Mouse (Mus musculus): ENCODE results near the gene Olfr49. TPM values are rescaled to one million over a fixed set of nuclear protein-coding genes. Genes with fewer than 3 reads are reported as not detected.

The Olfr49 gene
- total RNA-seq, 1 experiment = not detected

DNA sequence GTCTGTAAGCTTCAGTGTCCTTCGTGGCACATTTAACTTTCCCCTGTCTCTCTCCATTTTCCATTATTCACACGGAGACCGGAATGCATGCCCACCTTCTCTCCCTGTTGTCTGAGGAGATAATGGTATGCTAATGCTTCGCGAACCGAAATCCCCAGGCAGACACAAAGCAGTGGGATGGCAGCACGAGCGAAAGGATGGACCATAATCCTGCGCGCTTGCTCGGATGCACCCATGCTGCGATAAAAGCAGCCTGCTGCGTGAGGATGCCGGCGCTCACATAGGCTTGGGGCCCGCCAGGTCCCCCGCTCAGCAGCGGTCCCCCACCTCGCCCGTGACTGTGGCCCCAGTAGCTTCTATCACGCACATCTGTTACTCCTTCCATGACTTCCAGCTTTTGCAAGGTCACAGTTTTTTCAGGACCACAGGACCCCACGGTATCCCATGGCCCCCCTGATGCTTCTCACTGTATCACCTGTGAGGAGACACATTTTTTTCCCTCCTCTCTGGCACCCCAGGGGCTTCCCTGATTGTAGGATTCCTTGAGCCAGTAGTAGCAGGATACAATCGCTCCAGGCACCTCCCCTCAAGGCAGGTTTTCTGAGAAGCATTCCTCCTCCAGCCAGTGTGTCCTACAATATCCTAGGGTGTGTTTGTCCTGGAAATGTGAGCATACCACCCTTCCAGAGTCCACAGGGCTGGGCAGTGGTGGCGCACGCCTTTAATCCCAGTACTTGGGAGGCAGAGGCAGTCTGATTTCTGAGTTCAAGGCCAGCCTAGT, 55.6 kb downstream of the Olfr49 start:
- no peak for TF ChIP-seq HCFC1 (IDR thresholded peaks at IDR 0.05; ENCODE audit: borderline replicate concordance, insufficient read depth, low read length)
- TF ChIP-seq ZC3H11A (IDR thresholded peaks at IDR 0.05; ENCODE audit: borderline replicate concordance, low read depth, low read length) = no peak
- TF ChIP-seq CHD2 (IDR thresholded peaks at IDR 0.05; ENCODE audit: low read depth, low read length) = no peak
- no peak for TF ChIP-seq MAFK (IDR thresholded peaks at IDR 0.05; ENCODE audit: insufficient read depth, low read depth, low read length)
- TF ChIP-seq ZNF384 (IDR thresholded peaks at IDR 0.05; ENCODE audit: low read depth, low read length) = no peak
- Histone ChIP-seq H3K4me1 (ENCODE audit: control insufficient read depth in 2 of 2, insufficient read depth in 2 of 2, low read length in 2 of 2, poor library complexity in 1 of 2) (peaks cover 7 to 26% of the 10 kb centered on the region in 2 experiments; a peak in 3 of 4 replicates), H3K4me3 (ENCODE audit: insufficient read depth in 1 of 2, low read depth in 1 of 2, low read length in 2 of 2, poor library complexity in 1 of 2, severe bottlenecking in 1 of 2) (peak overlapping the region; percentile 35 to 46; a peak in 2 of 4 replicates), H3K27ac (ENCODE audit: insufficient read depth, low read depth, low read length, poor library complexity, severe bottlenecking) (no peak overlapping the region), H3K9ac (ENCODE audit: insufficient read depth, low read depth, low read length, poor library complexity, severe bottlenecking) (peak overlapping the region; percentile 25; the same call in 1 of the 2 replicates), H3K9me3 (ENCODE audit: control insufficient read depth, insufficient read depth, low read depth, low read length) (no peaks in the 10 kb centered on the region), H3K36me3 (ENCODE audit: control insufficient read depth, insufficient read depth, low read length, poor library complexity, severe bottlenecking) (no peaks in the 10 kb centered on the region)
- in situ Hi-C loops (cut with MboI; ENCODE audit: low sequenced_read_pairs in 2 of 2, unreplicated experiment in 2 of 2) = loop anchor here in 1 of 2 experiments (10.0 kb wide), 1 partner anchor 164 kb away; no protein-coding TSS in a partner anchor
- DNase-seq (ENCODE audit: low read depth, low spot score) = no peak

DNA sequence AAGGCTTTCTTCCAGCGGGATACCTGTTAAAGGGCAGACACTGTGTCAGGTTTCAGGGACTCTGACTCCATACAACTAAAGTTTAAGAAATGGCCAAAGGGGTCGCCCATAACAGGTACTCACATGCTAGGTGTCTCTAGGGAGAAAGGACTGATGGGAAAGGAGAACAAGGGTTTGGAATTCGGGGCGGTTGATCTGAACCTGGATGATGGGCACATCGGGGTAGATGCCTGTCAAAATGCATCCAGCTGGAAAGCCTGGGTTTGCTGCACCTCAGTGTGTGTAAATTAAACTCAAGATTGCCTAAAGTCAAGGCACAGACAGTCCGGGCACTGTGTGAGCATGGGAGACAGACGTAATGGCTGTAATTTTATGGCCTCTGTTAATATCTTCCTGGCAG, 56.2 kb downstream of the Olfr49 start:
- DNase-seq (ENCODE audit: low read depth, low spot score) = no peak
- TF ChIP-seq CHD2 (IDR thresholded peaks at IDR 0.05; ENCODE audit: low read depth, low read length) = no peak
- in situ Hi-C loops (cut with MboI; ENCODE audit: low sequenced_read_pairs in 2 of 2, unreplicated experiment in 2 of 2) = loop anchor here in 1 of 2 experiments (10.0 kb wide), 1 partner anchor 164 kb away; no protein-coding TSS in a partner anchor
- H3K4me1 ChIP-seq (ENCODE audit: control insufficient read depth in 2 of 2, insufficient read depth in 2 of 2, low read length in 2 of 2, poor library complexity in 1 of 2) = peaks cover 7 to 27% of the 10 kb centered on the region in 2 experiments; a peak in 3 of 4 replicates
- H3K9ac ChIP-seq (ENCODE audit: insufficient read depth, low read depth, low read length, poor library complexity, severe bottlenecking) = peak overlapping the region; percentile 3; the same call in 1 of the 2 replicates
- no peak overlapping the region for H3K27ac ChIP-seq (ENCODE audit: insufficient read depth, low read depth, low read length, poor library complexity, severe bottlenecking)
- no peaks in the 10 kb centered on the region for H3K9me3 ChIP-seq (ENCODE audit: control insufficient read depth, insufficient read depth, low read depth, low read length)
- no peaks in the 10 kb centered on the region for H3K36me3 ChIP-seq (ENCODE audit: control insufficient read depth, insufficient read depth, low read length, poor library complexity, severe bottlenecking)
- H3K4me3 ChIP-seq (ENCODE audit: insufficient read depth in 1 of 2, low read depth in 1 of 2, low read length in 2 of 2, poor library complexity in 1 of 2, severe bottlenecking in 1 of 2) = peak overlapping the region in 1 of 2 experiments; percentile 47; a peak in 1 of 4 replicates

Other genes with a start within 250 kb of the Olfr49 start
- gene Dad1, start 30.8 kb downstream of the Olfr49 start, total RNA-seq (2012; rRNA removed) = 174 and 382 TPM in 2 replicates
- 17.6 and 26.3 TPM in 2 replicates for gene Abhd4, start 30.8 kb downstream of the Olfr49 start, total RNA-seq (2012; rRNA removed)
- 28.7 and 62.5 TPM in 2 replicates for gene Oxa1l, start 75.9 kb upstream of the Olfr49 start, total RNA-seq (2012; rRNA removed)
- gene Slc7a7, start 132.8 kb upstream of the Olfr49 start, total RNA-seq (2012; rRNA removed) = 93.1 and 310 TPM in 2 replicates
- 137 and 272 TPM in 2 replicates for gene Mrpl52, start 142.0 kb upstream of the Olfr49 start, total RNA-seq (2012; rRNA removed)
- gene Mmp14, start 146.7 kb upstream of the Olfr49 start, total RNA-seq (2012; rRNA removed) = 29.8 and 67.3 TPM in 2 replicates
- 20.8 and 48.1 TPM in 2 replicates for gene Lrp10, start 179.2 kb upstream of the Olfr49 start, total RNA-seq (2012; rRNA removed)
- 0.85 and 1.4 TPM in 2 replicates for gene Rem2, start 191.2 kb upstream of the Olfr49 start, total RNA-seq (2012; rRNA removed)
- gene Prmt5, start 232.6 kb upstream of the Olfr49 start, total RNA-seq (2012; rRNA removed) = 71.4 and 96.2 TPM in 2 replicates

Measured in ES-E14 (cell line).